Mouse (Mus musculus) A20 (cell line): ENCODE measurements around the gene Cyp2g1.
"Not testable (repeated sequence)": the region's sequence is repeated elsewhere in the genome, so short reads cannot be mapped to it uniquely, and the experiment has no call there.

Experiments
- DNase-seq: peaks from one replicate; pipeline ENCODE4 v3.0.0-alpha.2; 2011; ENCODE audit warnings: low read depth, low spot score

Cyp2g1 gene

GRCm38 (mm10) chr7:26808592-26808991 lies at the start of gene Cyp2g1:
TSS of gene Cyp2g1 (plus strand) at chr7:26808892.
- DNase-seq = no peak

GRCm38 (mm10) chr7:26767084-26767483 lies 41.6 kb upstream of the Cyp2g1 start:
- no peak for DNase-seq

GRCm38 (mm10) chr7:26769881-26770470 lies 38.7 kb upstream of the Cyp2g1 start:
- DNase-seq = no peak

- no peak for DNase-seq
These were observed 35.7 kb upstream of the Cyp2g1 start for GRCm38 (mm10) chr7:26772866-26773586.

- DNase-seq = peak; percentile 5
These were observed 32.8 kb upstream of the Cyp2g1 start for GRCm38 (mm10) chr7:26775866-26776265.

DNA sequence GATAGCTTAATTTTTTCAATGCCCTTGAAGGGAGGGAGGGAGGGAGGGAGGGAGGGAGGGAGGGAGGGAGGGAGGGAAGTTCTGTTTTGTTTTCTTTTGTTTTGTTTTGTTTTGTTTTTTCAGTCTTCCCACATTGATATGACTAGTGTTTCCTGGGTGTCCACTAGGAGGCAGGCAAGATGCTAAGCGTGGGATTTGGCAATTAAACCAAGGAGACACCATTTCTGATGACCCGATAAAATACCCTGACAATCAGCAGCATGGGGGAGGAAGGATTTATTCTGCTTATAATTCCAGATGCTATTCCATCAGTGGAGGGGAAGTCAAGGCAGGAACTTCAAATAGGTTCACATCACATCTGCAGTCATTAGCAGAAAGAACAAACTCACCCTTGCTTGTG lies 30.9 kb upstream of the Cyp2g1 start:
- DNase-seq = no peak

- peak; percentile 5 for DNase-seq
These were observed 30.2 kb upstream of the Cyp2g1 start for GRCm38 (mm10) chr7:26778474-26778873.

DNA sequence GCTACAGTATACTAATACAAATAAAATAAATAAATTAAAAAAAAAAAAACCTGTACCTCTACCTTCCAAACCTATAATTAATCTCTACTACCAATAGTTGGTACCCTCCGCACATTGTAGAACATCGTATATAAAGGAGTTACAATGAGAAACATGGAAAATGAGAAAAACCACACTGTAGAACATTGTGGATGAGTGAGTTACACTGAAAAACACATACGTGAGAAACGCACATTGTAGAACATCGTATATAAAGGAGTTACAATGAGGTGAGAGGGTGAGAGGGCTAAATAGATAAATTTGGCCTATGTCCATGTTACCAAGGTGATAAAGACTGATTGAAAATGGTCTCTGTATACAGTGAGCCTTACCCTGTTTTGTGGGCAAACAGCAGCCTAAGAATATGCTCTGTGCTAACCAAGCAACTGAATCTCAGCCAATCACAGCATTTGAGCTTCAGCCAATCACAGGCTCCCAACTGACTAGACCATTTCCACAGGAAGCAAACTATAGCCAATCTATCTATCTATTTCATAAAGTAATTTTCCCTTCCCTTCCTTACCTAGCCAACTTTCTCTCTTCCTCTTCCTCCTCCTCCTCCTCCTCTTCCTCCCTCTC lies 28.8 kb upstream of the Cyp2g1 start:
- DNase-seq = no peak

- DNase-seq = no peak
These were observed 28.2 kb upstream of the Cyp2g1 start for GRCm38 (mm10) chr7:26780510-26780909.

DNA sequence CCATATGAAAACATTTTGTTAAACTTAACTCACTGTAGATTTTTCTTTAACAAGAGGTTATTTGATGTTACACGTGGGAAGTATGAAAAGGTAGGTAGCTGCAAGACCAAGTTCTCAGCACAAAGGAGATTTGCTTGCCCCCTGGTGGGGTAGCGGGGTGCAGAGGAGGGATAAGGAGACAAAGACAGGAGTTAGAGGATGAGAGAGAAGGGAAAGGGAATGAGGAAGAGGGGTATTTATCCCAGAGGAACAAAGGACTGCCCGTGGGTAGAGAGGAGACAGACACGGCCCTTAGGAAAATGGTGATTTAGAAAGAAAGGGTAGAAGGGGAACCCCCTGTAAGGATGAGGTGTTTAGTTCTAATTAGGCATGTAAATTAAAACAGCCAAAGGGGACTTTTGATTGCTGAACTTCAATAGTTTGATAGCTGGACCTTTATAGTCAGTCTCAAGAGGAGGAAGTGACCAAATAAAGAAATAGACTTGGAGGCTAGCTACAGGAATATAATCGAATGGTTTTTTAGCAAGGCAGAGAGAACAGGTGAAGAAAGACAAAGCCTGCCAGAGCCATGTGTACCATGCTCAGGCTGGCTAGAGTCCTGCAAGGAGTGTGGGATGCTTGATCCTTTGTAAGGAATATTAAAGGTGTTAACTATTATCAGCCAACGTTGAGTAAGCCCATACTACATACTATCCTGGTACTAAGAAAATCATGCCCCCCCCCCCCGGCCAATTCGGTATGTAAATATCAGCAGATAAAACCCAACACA lies 27.5 kb upstream of the Cyp2g1 start:
- no peak for DNase-seq

- no peak for DNase-seq
These were observed 26.9 kb upstream of the Cyp2g1 start for GRCm38 (mm10) chr7:26781767-26782131.

DNA sequence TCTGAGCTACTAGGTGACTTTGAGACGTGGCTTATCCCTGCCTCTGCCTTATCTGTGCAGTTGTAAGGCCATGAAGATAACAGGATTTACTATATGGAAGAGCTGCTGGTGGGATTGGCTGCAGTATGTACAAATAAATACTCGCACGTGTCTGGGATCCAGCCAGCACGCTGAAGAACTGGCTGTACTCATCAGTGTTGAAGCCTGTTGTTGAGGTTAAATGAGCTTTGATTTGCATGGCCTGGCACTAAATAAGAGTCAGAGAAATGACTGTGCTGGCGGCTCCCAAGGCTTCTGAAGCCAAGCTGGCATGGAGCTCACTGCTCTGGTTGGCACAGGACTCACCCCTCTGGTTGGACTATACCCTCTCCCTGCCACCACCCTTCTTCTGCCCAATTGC lies 25.5 kb upstream of the Cyp2g1 start:
- no peak for DNase-seq

DNA sequence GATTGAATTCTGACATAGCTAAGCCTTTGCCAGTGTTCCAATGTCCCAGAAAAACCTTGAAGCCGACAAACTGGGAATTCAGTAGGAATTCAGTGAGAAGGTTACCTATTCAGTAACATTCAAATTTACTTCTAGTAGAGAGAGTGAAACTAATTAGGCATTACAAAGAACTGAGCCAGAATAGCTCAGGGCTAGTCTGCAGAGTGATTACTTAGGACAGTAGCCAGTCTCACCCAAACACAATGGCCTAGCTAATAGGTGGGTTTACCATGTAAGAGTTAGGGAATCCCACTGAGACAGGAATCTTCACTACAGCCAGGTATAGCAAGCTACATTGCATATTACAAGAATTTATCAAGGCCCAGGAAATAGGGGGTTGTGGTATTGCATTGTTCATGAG lies 22.7 kb upstream of the Cyp2g1 start:
- not testable (repeated sequence) for DNase-seq

GRCm38 (mm10) chr7:26789984-26790383 lies 18.7 kb upstream of the Cyp2g1 start:
- DNase-seq = no peak

DNA sequence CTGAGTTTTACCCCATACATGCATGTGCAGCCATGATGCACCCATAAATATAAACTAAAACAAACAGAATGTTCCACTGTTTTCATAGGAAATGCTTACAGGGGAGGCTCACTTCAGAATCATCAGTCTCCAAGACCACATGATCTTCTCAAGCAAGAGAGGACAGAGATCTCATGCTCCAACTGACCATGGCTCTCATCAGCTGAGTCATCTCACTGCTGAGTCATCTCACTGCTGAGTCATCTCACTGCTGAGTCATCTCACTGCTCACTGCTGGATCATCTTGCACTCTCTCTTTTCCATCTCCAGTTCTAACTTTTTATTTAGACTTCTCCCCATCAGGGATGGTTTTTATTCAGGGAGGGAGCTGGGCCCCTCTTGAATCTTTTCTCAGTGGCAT lies 8.6 kb upstream of the Cyp2g1 start:
- DNase-seq = no peak

- no peak for DNase-seq
These were observed 7.7 kb upstream of the Cyp2g1 start for GRCm38 (mm10) chr7:26800996-26801395.

GRCm38 (mm10) chr7:26831556-26832292 lies 23.0 kb downstream of the Cyp2g1 start:
- not testable (repeated sequence) for DNase-seq

- DNase-seq = not testable (repeated sequence)
These were observed 24.0 kb downstream of the Cyp2g1 start for GRCm38 (mm10) chr7:26832668-26833067.

GRCm38 (mm10) chr7:26835059-26835458 lies 26.4 kb downstream of the Cyp2g1 start, which contains the start of gene Cyp2a5:
TSS of gene Cyp2a5 (plus strand) at chr7:26835305.
- DNase-seq = not testable (repeated sequence)

DNA sequence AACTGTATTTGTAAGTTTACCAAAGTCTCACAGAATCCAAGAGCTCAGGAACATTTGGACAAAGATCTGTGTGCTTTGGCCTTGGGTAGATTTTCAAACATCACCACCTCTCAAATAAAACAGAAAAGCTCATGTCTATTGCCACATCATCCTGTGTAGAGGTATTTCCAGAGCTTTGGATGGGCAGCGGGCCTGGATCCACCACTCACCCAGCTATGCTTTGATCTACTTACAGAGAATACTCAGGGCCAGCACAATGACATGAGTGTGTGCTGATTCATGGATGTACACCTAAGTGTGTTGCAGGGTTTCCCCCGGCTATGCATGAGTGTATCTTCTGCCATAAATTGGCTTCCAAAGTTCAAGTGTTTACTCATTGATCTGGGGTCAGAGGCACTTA lies 34.7 kb downstream of the Cyp2g1 start:
- not testable (repeated sequence) for DNase-seq

DNA sequence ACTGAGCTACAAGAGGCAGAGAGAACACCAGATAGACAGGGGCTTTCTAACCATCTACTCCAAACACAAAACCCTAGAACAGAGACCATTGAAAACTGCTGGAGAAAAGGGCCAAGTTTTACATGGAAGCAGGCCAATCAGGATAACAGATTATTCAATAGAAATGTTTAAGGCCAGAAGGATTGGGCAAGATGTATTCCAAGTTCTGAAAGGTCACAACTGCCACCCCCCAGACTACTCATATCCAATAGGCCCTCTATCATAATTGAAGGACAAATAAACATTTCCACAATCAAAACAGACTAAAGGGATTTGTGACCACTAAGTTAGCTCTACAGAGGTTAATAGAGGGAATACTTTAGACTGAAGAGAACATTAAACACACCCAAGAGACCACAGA lies 41.4 kb downstream of the Cyp2g1 start:
- DNase-seq = not testable (repeated sequence)
